Mouse (Mus musculus) midbrain, postnatal 0 days (tissue): Measurements from ENCODE around the gene Hmces. TPM values are rescaled to one million over a fixed set of nuclear protein-coding genes. Genes with fewer than 3 reads are reported as not detected.

ENCODE experiments used
- ATAC-seq: fragments of 200-750 bp; cut with Nextera tagmentation; 2 replicates; pipeline ENCODE4 v1.8.0; 2017; ENCODE audit warnings: moderate number of reproducible peaks, mild to moderate bottlenecking, moderate TSS enrichment, moderate library complexity; ENCODE audit not compliant: low FRiP score
- DNase-seq: peaks from one replicate; pipeline ENCODE4 v3.0.0-alpha.2; 2015; ENCODE audit warnings: low spot score
- H3K27ac ChIP-seq: fragments of 300-500 bp; sonication (generic); 2 replicates; pipeline ENCODE4 v1.5.1; 2014; ENCODE audit warnings: low read depth, mild to moderate bottlenecking, low read length, mixed read lengths
- H3K27me3 ChIP-seq: fragments of 300-500 bp; sonication (generic); 2 replicates; pipeline ENCODE4 v1.6.1; 2014; ENCODE audit warnings: low read length, control low read depth, mixed read lengths; ENCODE audit not compliant: insufficient read depth
- H3K36me3 ChIP-seq: fragments of 300-500 bp; sonication (generic); 2 replicates; pipeline ENCODE4 v1.6.1; 2014; ENCODE audit warnings: low read length, control low read depth, mixed read lengths; ENCODE audit not compliant: insufficient read depth
- H3K4me1 ChIP-seq: fragments of 300-500 bp; sonication (generic); 2 replicates; pipeline ENCODE4 v1.6.1; 2014; ENCODE audit warnings: mild to moderate bottlenecking, control low read depth, antibody characterized with exemption, low read length, mixed read lengths; ENCODE audit not compliant: insufficient read depth
- H3K4me2 ChIP-seq: fragments of 300-500 bp; sonication (generic); 2 replicates; pipeline ENCODE4 v1.6.1; 2014; ENCODE audit warnings: low read depth, mild to moderate bottlenecking, low read length, mixed read lengths; ENCODE audit not compliant: poor library complexity, severe bottlenecking
- H3K4me3 ChIP-seq: fragments of 300-500 bp; sonication (generic); 2 replicates; pipeline ENCODE4 v1.5.1; 2014; ENCODE audit warnings: low read depth, mild to moderate bottlenecking, low read length, moderate library complexity
- H3K9ac ChIP-seq: fragments of 300-500 bp; sonication (generic); replicated peaks from 2 replicates; pipeline ENCODE4 v1.6.1; 2014; ENCODE audit warnings: mild to moderate bottlenecking, low read length, moderate library complexity, mixed read lengths; ENCODE audit not compliant: poor library complexity, severe bottlenecking
- H3K9me3 ChIP-seq: fragments of 300-500 bp; sonication (generic); 2 replicates; pipeline ENCODE4 v1.6.1; 2016; ENCODE audit warnings: low read length, control low read depth
- CTCF ChIP-seq: IDR thresholded peaks from 2 replicates; pipeline ENCODE4 v1.5.1; 2016; ENCODE audit warnings: antibody characterized with exemption, mild to moderate bottlenecking
- WGBS: fragments of 180-500 bp; shearing (Covaris S2); extraction: QIAGEN DNeasy Blood & Tissue Kit; methylation state at CpG from one replicate; pipeline ENCODE4 v1.1.7; 2014; 5-methylcytosine and 5-hydroxymethylcytosine counted together
- microRNA-seq: library from miRNA; unstranded; fragments of <30 nt; microRNA quantifications from one replicate; pipeline ENCODE4, GENCODE M21; 2016; ENCODE audit warnings: borderline number of aligned reads
- polyA plus RNA-seq: library from polyadenylated mRNA; unstranded; fragments of >200 nt; fragmentation: Nextera tagmentation; extraction: Ambion mirVana; gene quantifications from 2 replicates; pipeline ENCODE4 v1.2.1, GENCODE M21; 2015
- total RNA-seq: library from RNA; depleted of rRNA; stranded (reverse); fragments of >200 nt; gene quantifications from 2 replicates; pipeline ENCODE4 v1.2.3, GENCODE M21; 2014; rRNA removed

Gene Hmces
- total and polyA plus RNA-seq, 2 experiments from 2014 or later: 33.0 to 35.5 TPM

DNA sequence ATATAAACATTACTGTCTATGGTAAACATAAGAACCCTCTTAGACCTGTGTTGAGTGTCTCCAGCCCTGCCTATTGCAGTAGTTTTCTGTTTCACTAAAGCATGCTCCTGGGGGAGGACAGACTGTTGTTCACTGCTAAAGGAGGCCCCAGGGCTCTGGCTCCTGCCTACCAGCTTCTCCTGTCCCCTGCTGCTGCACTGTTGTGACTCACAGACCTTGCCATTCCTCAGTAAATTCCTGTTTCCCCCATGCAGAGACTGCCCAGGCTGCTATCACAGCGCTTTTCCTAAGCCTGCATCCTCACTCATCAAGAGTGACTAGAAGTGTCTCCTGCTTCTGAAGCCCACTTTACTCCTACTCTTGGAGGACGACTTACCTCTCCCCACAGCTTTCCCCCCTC lies 56.3 kb downstream of the Hmces start:
- 28% methylated on average over 2 of the region's 2 CpGs for WGBS
- Histone ChIP-seq H3K4me2 (no peak overlapping the region), H3K27ac (no peak overlapping the region), H3K27me3 (no peaks in the 10 kb centered on the region), H3K9me3 (no peaks in the 10 kb centered on the region), H3K4me3 (no peak overlapping the region), H3K9ac (no peak overlapping the region), H3K4me1 (no peaks in the 10 kb centered on the region), H3K36me3 (no peaks in the 10 kb centered on the region)
- no peak for TF ChIP-seq CTCF
- DNase-seq (no peak), ATAC-seq (no peak)

DNA sequence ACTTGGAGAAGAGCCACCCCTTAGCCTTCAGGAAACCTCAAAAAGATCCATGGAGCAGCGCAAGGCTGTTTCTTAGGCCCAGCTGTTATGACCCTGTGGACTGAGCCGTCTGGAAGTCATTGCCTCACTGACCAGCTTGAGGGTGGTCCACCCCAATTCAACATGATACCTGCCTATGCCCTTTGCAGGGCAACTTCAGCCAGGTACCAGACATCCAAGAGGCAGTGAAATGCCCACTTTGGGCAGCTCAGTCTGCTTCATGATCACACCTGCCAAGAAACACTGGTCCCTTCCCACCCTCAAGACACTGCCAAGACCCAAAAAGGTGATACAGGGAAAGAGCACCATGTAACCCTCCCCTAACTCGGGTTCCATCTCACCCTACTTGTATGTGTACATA lies 66.0 kb downstream of the Hmces start:
- no peak for DNase-seq
- H3K9ac ChIP-seq: no peak overlapping the region

DNA sequence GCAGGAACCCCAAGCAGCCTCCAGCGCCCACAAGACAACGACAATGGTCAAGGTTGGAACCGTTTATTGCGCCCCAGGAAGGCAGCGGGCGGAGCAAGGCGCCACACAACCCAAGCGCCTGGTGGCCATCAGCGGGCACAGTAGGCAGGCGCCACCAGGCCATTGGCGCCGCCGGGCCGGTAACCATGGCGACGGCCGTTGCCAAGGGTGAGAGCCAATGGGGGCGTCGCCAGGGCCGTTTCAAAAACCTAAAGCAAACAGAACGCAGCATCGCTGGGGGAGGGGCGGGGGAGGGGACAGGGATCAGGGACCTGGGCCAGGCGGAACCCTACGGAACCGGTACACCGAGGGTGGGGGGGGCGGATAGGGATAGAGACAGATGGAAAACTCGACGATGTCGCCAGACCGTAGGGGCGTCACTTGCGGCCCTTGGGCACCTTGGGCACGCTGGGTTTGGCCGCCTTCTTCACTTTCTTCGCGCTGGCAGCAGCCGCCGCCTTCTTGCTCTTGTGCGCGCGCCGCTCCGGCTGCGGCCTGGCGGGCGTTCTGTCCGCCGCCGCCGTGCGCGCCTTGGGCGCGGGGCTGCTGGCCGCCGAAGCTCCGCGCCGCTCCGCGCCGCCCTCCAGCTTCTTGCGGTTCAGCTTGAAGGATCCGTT lies 66.8 kb downstream of the Hmces start:
- no peaks in the 10 kb centered on the region for H3K27me3 ChIP-seq
- H3K9ac ChIP-seq: peak overlapping the region; percentile 90
- peak; percentile 91 for ATAC-seq
- peaks cover 12% of the 10 kb centered on the region; the same call in 1 of the 2 replicates for H3K4me1 ChIP-seq
- peak; percentile 94 for DNase-seq
- H3K4me3 ChIP-seq: peak overlapping the region; percentile 95
- no peaks in the 10 kb centered on the region for H3K9me3 ChIP-seq
- H3K36me3 ChIP-seq: peaks cover 9% of the 10 kb centered on the region
- H3K4me2 ChIP-seq: peak overlapping the region; percentile 89
- peak; percentile 72 for TF ChIP-seq CTCF
- under 1% methylated on average over 61 of the region's 66 CpGs for WGBS
- H3K27ac ChIP-seq: peak overlapping the region; percentile 91

More for the DNA sequence above, 66.0 kb downstream of the Hmces start:
- 0 out of 2 replicates have a peak, but pooled peaks have one; percentile 5 for ATAC-seq
- peak overlapping the region; percentile 95 for H3K4me3 ChIP-seq
- no peaks in the 10 kb centered on the region for H3K27me3 ChIP-seq
- H3K27ac ChIP-seq: peak overlapping the region; percentile 91
- H3K9me3 ChIP-seq: no peaks in the 10 kb centered on the region
- 59% methylated on average over 3 of the region's 3 CpGs for WGBS
- no peak for TF ChIP-seq CTCF
- H3K36me3 ChIP-seq: peaks cover 5% of the 10 kb centered on the region
- peak overlapping the region; percentile 89 for H3K4me2 ChIP-seq
- H3K4me1 ChIP-seq: peaks cover 12% of the 10 kb centered on the region; the same call in 1 of the 2 replicates

DNA sequence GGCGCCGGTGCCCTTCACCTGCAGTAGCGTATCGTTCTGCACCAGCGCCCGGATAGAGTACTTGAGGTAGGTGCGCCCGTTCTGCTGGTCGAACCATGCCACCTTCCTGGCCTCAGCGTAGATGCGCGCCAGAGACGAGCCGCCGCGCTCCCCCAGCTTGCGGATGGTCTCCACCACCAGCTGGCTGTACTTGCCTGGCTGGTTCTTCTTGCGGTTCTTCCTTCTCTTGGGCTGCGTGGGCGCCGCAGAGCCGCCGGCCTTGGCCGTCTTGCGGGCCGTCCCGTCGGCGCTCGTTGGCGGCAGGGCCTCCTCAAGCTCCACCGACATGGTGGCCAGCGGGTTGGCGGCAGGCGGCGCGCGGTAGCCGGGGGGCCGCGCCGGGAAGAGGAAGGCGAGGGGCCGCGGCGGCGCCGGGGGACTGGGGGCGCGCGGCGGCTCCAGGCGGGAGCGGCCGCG lies 67.3 kb downstream of the Hmces start:
- under 1% methylated on average over 39 of the region's 56 CpGs for WGBS
- H3K27ac ChIP-seq: peak overlapping the region; percentile 91
- peak; percentile 37 for DNase-seq
- no peaks in the 10 kb centered on the region for H3K27me3 ChIP-seq
- peak; percentile 35 for ATAC-seq
- peak overlapping the region; percentile 90 for H3K9ac ChIP-seq
- no peaks in the 10 kb centered on the region for H3K9me3 ChIP-seq
- H3K4me1 ChIP-seq: peaks cover 12% of the 10 kb centered on the region; the same call in 1 of the 2 replicates
- peak overlapping the region; percentile 95 for H3K4me3 ChIP-seq
- peaks cover 9% of the 10 kb centered on the region for H3K36me3 ChIP-seq
- TF ChIP-seq CTCF: no peak
- H3K4me2 ChIP-seq: peak overlapping the region; percentile 89

DNA sequence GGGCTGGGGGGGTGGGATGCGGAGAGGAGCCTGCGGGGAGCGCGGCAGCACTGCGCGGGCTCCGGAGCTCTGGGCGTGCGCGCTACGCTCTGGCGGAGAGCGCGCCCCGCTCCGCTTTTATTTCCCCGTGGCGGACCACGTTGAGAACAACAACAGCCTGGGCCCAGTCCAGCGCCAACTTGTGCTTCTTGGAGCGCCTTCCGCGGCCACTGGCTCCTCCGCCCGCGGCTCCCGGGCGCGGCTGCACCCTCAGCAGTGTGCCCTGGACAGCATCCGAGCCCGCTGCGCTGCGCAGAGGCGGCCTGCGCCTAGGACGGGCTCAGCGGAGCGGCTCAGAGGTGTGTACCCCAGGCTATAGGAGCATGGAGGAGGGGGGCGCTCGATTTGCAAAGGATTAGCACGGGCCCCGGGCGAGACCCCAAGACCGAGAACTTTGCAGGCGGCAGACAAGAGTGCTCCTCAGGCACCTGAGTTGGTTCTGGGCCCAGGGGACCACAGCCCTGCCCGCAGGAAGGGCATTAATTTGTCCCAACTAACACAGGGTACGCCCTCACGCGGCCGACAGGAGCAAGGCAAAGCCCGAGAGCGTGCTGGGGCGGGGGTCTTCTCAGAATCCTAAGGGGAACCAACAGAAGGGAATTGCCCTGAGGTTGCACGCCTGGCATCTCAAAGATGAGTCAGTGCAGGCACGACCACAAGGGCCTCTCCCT lies 68.0 kb downstream of the Hmces start, which contains the start of gene H1fx:
H1fx (minus strand) TSS at position 91 of the 710 bp plus-strand sequence.
- Histone ChIP-seq H3K27me3 (no peaks in the 10 kb centered on the region), H3K4me2 (peak within 1 kb of the TSS; percentile 89), H3K4me3 (peak within 1 kb of the TSS; percentile 95), H3K36me3 (peaks cover 9% of the 10 kb centered on the region), H3K9ac (peak within 1 kb of the TSS; percentile 90), H3K27ac (peak within 1 kb of the TSS; percentile 91), H3K4me1 (peaks cover 12% of the 10 kb centered on the region; the same call in 1 of the 2 replicates), H3K9me3 (no peaks in the 10 kb centered on the region)
- peak; percentile 66 for TF ChIP-seq CTCF
- WGBS: under 1% methylated on average over 52 of the region's 55 CpGs
- ATAC-seq (peak; percentile 82), DNase-seq (peak; percentile 87)

DNA sequence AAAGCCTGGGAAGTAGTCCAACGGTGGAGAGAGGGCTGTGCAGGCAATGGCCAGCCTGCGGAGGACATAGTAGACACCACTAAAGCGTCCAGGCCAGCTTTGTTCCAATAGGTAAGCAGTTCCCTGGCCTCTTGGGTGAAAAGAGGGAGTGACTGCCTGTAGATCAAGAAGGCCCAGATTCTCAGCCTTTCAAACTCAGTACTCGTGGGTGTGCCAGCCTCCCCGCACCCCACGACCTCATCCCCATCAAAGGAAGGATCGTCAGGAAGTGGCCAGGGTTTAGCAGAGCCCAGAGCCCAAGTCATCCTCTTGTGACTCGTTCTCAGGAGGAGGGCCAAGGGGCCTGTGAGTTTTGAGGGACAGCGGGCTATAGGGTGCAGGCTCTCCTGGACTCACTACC lies 68.8 kb downstream of the Hmces start:
- H3K4me2 ChIP-seq: peak overlapping the region; percentile 89
- peak overlapping the region; percentile 95 for H3K4me3 ChIP-seq
- no peak for TF ChIP-seq CTCF
- ATAC-seq (no peak), DNase-seq (no peak)
- no peaks in the 10 kb centered on the region for H3K9me3 ChIP-seq
- H3K4me1 ChIP-seq: peaks cover 12% of the 10 kb centered on the region; the same call in 1 of the 2 replicates
- H3K27me3 ChIP-seq: no peaks in the 10 kb centered on the region
- peak overlapping the region; percentile 90; the same call in 1 of the 2 replicates for H3K9ac ChIP-seq
- H3K36me3 ChIP-seq: peaks cover 11% of the 10 kb centered on the region
- 60% methylated on average over 9 of the region's 9 CpGs for WGBS
- peak overlapping the region; percentile 38; the same call in 1 of the 2 replicates for H3K27ac ChIP-seq

Small RNA genes lying within 50 kb of the gene (microRNA-seq; reads per million reads assigned to microRNA genes)
- not detected for gene Gm47286

Other genes starting within 250 kb of the Hmces start
- 4.2 and 5.5 TPM in 2 replicates for gene Aplf, start 241.7 kb upstream of the Hmces start, total RNA-seq
- gene Aplf, start 241.7 kb upstream of the Hmces start, polyA plus RNA-seq: 4.4 and 5.0 TPM in 2 replicates
- 6.6 and 15.8 TPM in 2 replicates for gene Efcc1, start 183.1 kb upstream of the Hmces start, total RNA-seq
- gene Efcc1, start 183.1 kb upstream of the Hmces start, polyA plus RNA-seq: 8.7 and 11.2 TPM in 2 replicates
- gene Gp9, start 135.9 kb upstream of the Hmces start, total RNA-seq: 1.7 TPM in 1 of 2 replicates, not detected in the other
- not detected in 2 replicates for gene Gp9, start 135.9 kb upstream of the Hmces start, polyA plus RNA-seq
- 23.2 and 31.6 TPM in 2 replicates for gene Rab43, start 101.8 kb upstream of the Hmces start, total RNA-seq
- gene Rab43, start 101.8 kb upstream of the Hmces start, polyA plus RNA-seq: 7.7 and 9.9 TPM in 2 replicates
- 5.4 TPM in 1 of 2 replicates, not detected in the other for gene Gm45140, start 78.1 kb upstream of the Hmces start, total RNA-seq
- gene Gm45140, start 78.1 kb upstream of the Hmces start, polyA plus RNA-seq: 1.2 and 1.8 TPM in 2 replicates
- 21.7 and 22.5 TPM in 2 replicates for gene Isy1, start 75.1 kb upstream of the Hmces start, total RNA-seq
- 20.7 and 25.9 TPM in 2 replicates for gene Isy1, start 75.1 kb upstream of the Hmces start, polyA plus RNA-seq
- gene Cnbp, start 62.8 kb upstream of the Hmces start, total RNA-seq: 178 and 197 TPM in 2 replicates
- gene Cnbp, start 62.8 kb upstream of the Hmces start, polyA plus RNA-seq: 550 and 577 TPM in 2 replicates
- 202 and 226 TPM in 2 replicates for gene Copg1, start 26.1 kb upstream of the Hmces start, total RNA-seq
- gene Copg1, start 26.1 kb upstream of the Hmces start, polyA plus RNA-seq: 191 and 216 TPM in 2 replicates
- 22.7 and 31.8 TPM in 2 replicates for gene H1fx, start 67.7 kb downstream of the Hmces start, total RNA-seq
- gene H1fx, start 67.7 kb downstream of the Hmces start, polyA plus RNA-seq: 42.8 and 52.8 TPM in 2 replicates
- gene Rab7, start 131.3 kb downstream of the Hmces start, total RNA-seq: 87.5 and 103 TPM in 2 replicates
- gene Rab7, start 131.3 kb downstream of the Hmces start, polyA plus RNA-seq: 356 and 379 TPM in 2 replicates
- 196 and 198 TPM in 2 replicates for gene Rpn1, start 170.5 kb downstream of the Hmces start, total RNA-seq
- 252 and 261 TPM in 2 replicates for gene Rpn1, start 170.5 kb downstream of the Hmces start, polyA plus RNA-seq